Mouse (Mus musculus): ENCODE data around the gene Syvn1. TPM values are rescaled to one million over a fixed set of nuclear protein-coding genes. Genes with fewer than 3 reads are reported as not detected.

Gene Syvn1
- total RNA-seq, 1 experiment, result 29.6 TPM

- Histone ChIP-seq H3K36me3 (ENCODE audit: control insufficient read depth, insufficient read depth, low read length, poor library complexity, severe bottlenecking) (peaks cover 55% of the 10 kb centered on the region), H3K27ac (ENCODE audit: insufficient read depth, low read depth, low read length, poor library complexity, severe bottlenecking) (no peak overlapping the region), H3K9ac (ENCODE audit: insufficient read depth, low read depth, low read length, poor library complexity, severe bottlenecking) (peak overlapping the region; percentile 95), H3K4me1 (ENCODE audit: control insufficient read depth in 2 of 2, insufficient read depth in 2 of 2, low read length in 2 of 2, poor library complexity in 1 of 2) (peaks cover 2% of the 10 kb centered on the region in 2 experiments; a peak in 2 of 4 replicates), H3K9me3 (ENCODE audit: control insufficient read depth, insufficient read depth, low read depth, low read length) (no peaks in the 10 kb centered on the region), H3K4me3 (ENCODE audit: insufficient read depth in 1 of 2, low read depth in 1 of 2, low read length in 2 of 2, poor library complexity in 1 of 2, severe bottlenecking in 1 of 2) (peak overlapping the region; percentile 95 to 96)
- in situ Hi-C loops (cut with MboI; ENCODE audit: low sequenced_read_pairs in 2 of 2, unreplicated experiment in 2 of 2), result no loop called here
- TF ChIP-seq HCFC1 (IDR thresholded peaks at IDR 0.05; ENCODE audit: borderline replicate concordance, insufficient read depth, low read length) (no peak), ZNF384 (IDR thresholded peaks at IDR 0.05; ENCODE audit: low read depth, low read length) (no peak), CHD2 (IDR thresholded peaks at IDR 0.05; ENCODE audit: low read depth, low read length) (no peak), MAFK (IDR thresholded peaks at IDR 0.05; ENCODE audit: insufficient read depth, low read depth, low read length) (no peak), ZC3H11A (IDR thresholded peaks at IDR 0.05; ENCODE audit: borderline replicate concordance, low read depth, low read length) (no peak)
- DNase-seq (ENCODE audit: low read depth, low spot score), result no peak
These were observed 10.3 kb downstream of the Syvn1 start for GRCm38 (mm10) chr19:6056696-6057095.

- Histone ChIP-seq H3K9ac (ENCODE audit: insufficient read depth, low read depth, low read length, poor library complexity, severe bottlenecking) (peak within 1 kb of the TSS; percentile 96), H3K9me3 (ENCODE audit: control insufficient read depth, insufficient read depth, low read depth, low read length) (no peaks in the 10 kb centered on the region), H3K27ac (ENCODE audit: insufficient read depth, low read depth, low read length, poor library complexity, severe bottlenecking) (peak within 1 kb of the TSS; percentile 87), H3K36me3 (ENCODE audit: control insufficient read depth, insufficient read depth, low read length, poor library complexity, severe bottlenecking) (peaks cover 48% of the 10 kb centered on the region), H3K4me1 (ENCODE audit: control insufficient read depth in 2 of 2, insufficient read depth in 2 of 2, low read length in 2 of 2, poor library complexity in 1 of 2) (peaks cover 2 to 4% of the 10 kb centered on the region in 2 experiments; a peak in 2 of 4 replicates), H3K4me3 (ENCODE audit: insufficient read depth in 1 of 2, low read depth in 1 of 2, low read length in 2 of 2, poor library complexity in 1 of 2, severe bottlenecking in 1 of 2) (peak within 1 kb of the TSS; percentile 95 to 96)
- in situ Hi-C loops (cut with MboI; ENCODE audit: low sequenced_read_pairs in 2 of 2, unreplicated experiment in 2 of 2), result no loop called here
- TF ChIP-seq MAFK (IDR thresholded peaks at IDR 0.05; ENCODE audit: insufficient read depth, low read depth, low read length) (no peak), HCFC1 (IDR thresholded peaks at IDR 0.05; ENCODE audit: borderline replicate concordance, insufficient read depth, low read length) (peak; percentile 74; the same call in 1 of the 2 replicates)
- DNase-seq (ENCODE audit: low read depth, low spot score), result peak; percentile 89
These were observed 11.1 kb downstream of the Syvn1 start, which contains the start of the genes Mrpl49 and Fau for GRCm38 (mm10) chr19:6057313-6058096. TSS of gene Mrpl49 (minus strand) at chr19:6057785. TSS of gene Fau (plus strand) at chr19:6057844.

GRCm38 (mm10) chr19:6058513-6058912 is 12.1 kb downstream of the Syvn1 start:
- TF ChIP-seq ZNF384 (IDR thresholded peaks at IDR 0.05; ENCODE audit: low read depth, low read length) (no peak), HCFC1 (IDR thresholded peaks at IDR 0.05; ENCODE audit: borderline replicate concordance, insufficient read depth, low read length) (no peak), CHD2 (IDR thresholded peaks at IDR 0.05; ENCODE audit: low read depth, low read length) (no peak)
- in situ Hi-C loops (cut with MboI; ENCODE audit: low sequenced_read_pairs in 2 of 2, unreplicated experiment in 2 of 2), result no loop called here
- peak overlapping the region; percentile 87 for H3K27ac ChIP-seq (ENCODE audit: insufficient read depth, low read depth, low read length, poor library complexity, severe bottlenecking)

GRCm38 (mm10) chr19:6058966-6059365 is 12.6 kb downstream of the Syvn1 start:
- peaks cover 2 to 4% of the 10 kb centered on the region in 2 experiments; a peak in 2 of 4 replicates for H3K4me1 ChIP-seq (ENCODE audit: control insufficient read depth in 2 of 2, insufficient read depth in 2 of 2, low read length in 2 of 2, poor library complexity in 1 of 2)
- H3K27ac ChIP-seq (ENCODE audit: insufficient read depth, low read depth, low read length, poor library complexity, severe bottlenecking), result peak overlapping the region; percentile 8; the same call in 1 of the 2 replicates
- H3K4me3 ChIP-seq (ENCODE audit: insufficient read depth in 1 of 2, low read depth in 1 of 2, low read length in 2 of 2, poor library complexity in 1 of 2, severe bottlenecking in 1 of 2), result peak overlapping the region; percentile 89 to 96
- in situ Hi-C loops (cut with MboI; ENCODE audit: low sequenced_read_pairs in 2 of 2, unreplicated experiment in 2 of 2), result no loop called here
- DNase-seq (ENCODE audit: low read depth, low spot score), result no peak
- H3K36me3 ChIP-seq (ENCODE audit: control insufficient read depth, insufficient read depth, low read length, poor library complexity, severe bottlenecking), result peaks cover 35% of the 10 kb centered on the region
- no peak for TF ChIP-seq ZC3H11A (IDR thresholded peaks at IDR 0.05; ENCODE audit: borderline replicate concordance, low read depth, low read length)
- TF ChIP-seq MAFK (IDR thresholded peaks at IDR 0.05; ENCODE audit: insufficient read depth, low read depth, low read length), result no peak
- no peak for TF ChIP-seq ZNF384 (IDR thresholded peaks at IDR 0.05; ENCODE audit: low read depth, low read length)
- TF ChIP-seq CHD2 (IDR thresholded peaks at IDR 0.05; ENCODE audit: low read depth, low read length), result no peak
- no peak for TF ChIP-seq HCFC1 (IDR thresholded peaks at IDR 0.05; ENCODE audit: borderline replicate concordance, insufficient read depth, low read length)
- H3K9ac ChIP-seq (ENCODE audit: insufficient read depth, low read depth, low read length, poor library complexity, severe bottlenecking), result peak overlapping the region; percentile 96
- H3K9me3 ChIP-seq (ENCODE audit: control insufficient read depth, insufficient read depth, low read depth, low read length), result no peaks in the 10 kb centered on the region

More at GRCm38 (mm10) chr19:6058513-6058912, 12.1 kb downstream of the Syvn1 start:
- no peaks in the 10 kb centered on the region for H3K9me3 ChIP-seq (ENCODE audit: control insufficient read depth, insufficient read depth, low read depth, low read length)
- H3K4me3 ChIP-seq (ENCODE audit: insufficient read depth in 1 of 2, low read depth in 1 of 2, low read length in 2 of 2, poor library complexity in 1 of 2, severe bottlenecking in 1 of 2), result peak overlapping the region; percentile 89 to 96
- H3K4me1 ChIP-seq (ENCODE audit: control insufficient read depth in 2 of 2, insufficient read depth in 2 of 2, low read length in 2 of 2, poor library complexity in 1 of 2), result peaks cover 2 to 4% of the 10 kb centered on the region in 2 experiments; a peak in 2 of 4 replicates
- H3K9ac ChIP-seq (ENCODE audit: insufficient read depth, low read depth, low read length, poor library complexity, severe bottlenecking), result peak overlapping the region; percentile 96
- peaks cover 40% of the 10 kb centered on the region for H3K36me3 ChIP-seq (ENCODE audit: control insufficient read depth, insufficient read depth, low read length, poor library complexity, severe bottlenecking)
- no peak for DNase-seq (ENCODE audit: low read depth, low spot score)

Data from ES-E14 (cell line).